In genomic region chr12:111164310-111164751, GRCm38 (mm10) we compare ENCODE assay signal across 8 mouse cellular contexts. TPM values are rescaled to one million over a fixed set of nuclear protein-coding genes. Genes with fewer than 3 reads are reported as not detected.
DNase-seq lines count a peak whose midpoint lies in the region; ATAC-seq and TF ChIP-seq lines count a peak whose summit lies in the region.

No protein-coding gene starts in this region.

- DNase-seq in NIH3T3 (ENCODE audit: low read depth) = peak; percentile 94
- peak; percentile 90 to 94 for DNase-seq in cerebellum, postnatal 10 days
- peak; percentile 87 to 90 for DNase-seq in frontal cortex, postnatal 10 days (ENCODE audit: low spot score in 2 of 2)
- DNase-seq in layer of hippocampus, postnatal 10 days (ENCODE audit: low spot score in 2 of 2) = peak; percentile 89 to 91
- DNase-seq in lung, postnatal 0 days (ENCODE audit: low spot score) = peak; percentile 96
- DNase-seq in ovary, postnatal 10 days (ENCODE audit: low spot score) = peak; percentile 61
- DNase-seq in thymus, postnatal 0 days (ENCODE audit: low spot score) = peak; percentile 90

- no peak for TF ChIP-seq EP300 in lung, postnatal 0 days (IDR thresholded peaks at IDR 0.05)

- H3K27ac ChIP-seq in hindbrain, embryonic 12.5 days = peak overlapping the region; percentile 91
- H3K27ac ChIP-seq in lung, postnatal 0 days (ENCODE audit: low read length) = no peak overlapping the region

- peaks cover 50% of the 10 kb centered on the region for H3K4me1 ChIP-seq in hindbrain, embryonic 12.5 days
- H3K4me1 ChIP-seq in lung, postnatal 0 days (ENCODE audit: insufficient read depth, low read depth, low read length) = peaks cover 5% of the 10 kb centered on the region; the same call in 1 of the 2 replicates

- no peaks in the 10 kb centered on the region for H3K9me3 ChIP-seq in hindbrain, embryonic 12.5 days (replicated peaks)
- no peaks in the 10 kb centered on the region for H3K9me3 ChIP-seq in lung, postnatal 0 days (ENCODE audit: low read length)

- ATAC-seq in hindbrain, embryonic 12.5 days (ENCODE audit: low FRiP score) = peak; percentile 87
- ATAC-seq in lung, postnatal 0 days = peak; percentile 85

- no peaks in the 10 kb centered on the region for H3K36me3 ChIP-seq in hindbrain, embryonic 12.5 days
- no peaks in the 10 kb centered on the region for H3K36me3 ChIP-seq in lung, postnatal 0 days (ENCODE audit: insufficient read depth, low read length)

- H3K4me2 ChIP-seq in hindbrain, embryonic 12.5 days (replicated peaks) = peak overlapping the region; percentile 65
- peak overlapping the region; percentile 52 for H3K4me2 ChIP-seq in lung, postnatal 0 days (replicated peaks; ENCODE audit: low read depth, low read length)

- no peaks in the 10 kb centered on the region for H3K27me3 ChIP-seq in hindbrain, embryonic 12.5 days
- no peaks in the 10 kb centered on the region for H3K27me3 ChIP-seq in lung, postnatal 0 days (replicated peaks; ENCODE audit: insufficient read depth, low read length)

- TF ChIP-seq CTCF in lung, postnatal 0 days (IDR thresholded peaks at IDR 0.05) = no peak

- peak overlapping the region; percentile 31 for H3K4me3 ChIP-seq in hindbrain, embryonic 12.5 days
- 0 out of 2 replicates have a peak overlapping the region, but pooled peaks have one; percentile 1 for H3K4me3 ChIP-seq in lung, postnatal 0 days (ENCODE audit: low read depth, low read length)

- H3K9ac ChIP-seq in hindbrain, embryonic 12.5 days = peak overlapping the region; percentile 53; the same call in 1 of the 2 replicates
- no peak overlapping the region for H3K9ac ChIP-seq in lung, postnatal 0 days (replicated peaks; ENCODE audit: low read depth)

- WGBS in hindbrain, embryonic 12.5 days = 1% methylated on average over 13 of the region's 13 CpGs
- 4% methylated on average over 13 of the region's 13 CpGs for WGBS in lung, postnatal 0 days

RNA-seq across cellular contexts. Expression of gene Traf3, which starts 1.8 kb away (rescaled TPM):
- polyA plus RNA-seq in hindbrain, embryonic 12.5 days (2016; fragmentation: Nextera tagmentation; extraction: Ambion mirVana) = 23.4 and 23.9 TPM in 2 replicates
- total RNA-seq in layer of hippocampus, postnatal 10 days (2021) = 10 to 100 TPM; 94.1 to 99.9 TPM
- polyA plus RNA-seq in lung, postnatal 0 days (2015; fragmentation: Nextera tagmentation; extraction: Ambion mirVana) = 3.1 and 4.7 TPM in 2 replicates
- polyA plus RNA-seq in thymus, postnatal 0 days (2015; fragmentation: Nextera tagmentation; extraction: Ambion mirVana) = 11.7 and 13.1 TPM in 2 replicates

RNA-seq across cellular contexts. Expression of gene 4930595D18Rik, which starts 20.0 kb away (rescaled TPM):
- not detected in 2 replicates for polyA plus RNA-seq in hindbrain, embryonic 12.5 days (2016; fragmentation: Nextera tagmentation; extraction: Ambion mirVana)
- total RNA-seq in layer of hippocampus, postnatal 10 days (2021) = not detected
- not detected in 2 replicates for polyA plus RNA-seq in lung, postnatal 0 days (2015; fragmentation: Nextera tagmentation; extraction: Ambion mirVana)
- 0.34 TPM in 1 of 2 replicates, not detected in the other for polyA plus RNA-seq in thymus, postnatal 0 days (2015; fragmentation: Nextera tagmentation; extraction: Ambion mirVana)
